Mouse (Mus musculus) heart, postnatal 0 days (tissue): Measurements from ENCODE around the gene Efnb3.

Experiments
- CTCF ChIP-seq: IDR thresholded peaks from 2 replicates; pipeline ENCODE4 v1.5.1; 2016; ENCODE audit warnings: antibody characterized with exemption, control low read depth, low read depth
- EP300 ChIP-seq: IDR thresholded peaks from 2 replicates; pipeline ENCODE4 v1.6.1; 2016; ENCODE audit warnings: antibody characterized with exemption, low read depth

DNA sequence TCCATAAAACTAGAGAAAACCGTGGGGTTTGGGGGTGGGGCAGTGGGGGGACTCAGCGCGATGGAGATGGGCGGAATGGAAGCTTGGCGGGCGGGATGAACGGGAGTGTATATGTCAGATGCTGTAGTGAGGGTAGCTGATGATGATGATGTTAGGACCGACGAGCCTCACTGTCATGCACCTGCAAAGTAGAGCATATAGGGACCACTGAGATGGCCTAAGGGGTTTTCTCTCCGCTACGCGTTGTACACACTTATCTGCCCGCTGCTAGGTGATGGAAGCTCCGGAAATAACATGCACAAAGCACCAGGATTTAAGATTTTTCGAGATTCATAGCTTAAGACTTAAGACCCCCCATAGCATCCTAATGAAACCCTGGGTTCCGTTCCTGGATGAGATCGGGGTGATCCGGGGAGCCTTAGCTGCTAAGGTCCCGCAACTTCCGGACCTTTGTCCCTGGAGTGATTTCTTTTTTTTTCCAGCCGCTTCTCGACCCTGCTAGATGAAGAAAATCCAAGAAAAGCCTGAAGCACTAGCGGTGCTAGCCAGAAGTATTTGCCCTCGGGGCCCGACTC is 20.7 kb upstream of the Efnb3 start:
- no peak for TF ChIP-seq CTCF
- no peak for TF ChIP-seq EP300
